ENCODE assay signal across 11 mouse cellular contexts in genomic region chr6:82998326-82998725, GRCm38 (mm10). TPM values are rescaled to one million over a fixed set of nuclear protein-coding genes. Genes with fewer than 3 reads are reported as not detected.
DNase-seq lines count a peak whose midpoint lies in the region; ATAC-seq lines count a peak whose summit lies in the region.
"Had no signal": no experiment of that assay in that cellular context is flagged by ENCODE, and none has a peak within 500 bp of the region (broad histone marks: within the 10 kb centered on the region; RNA-seq: fewer than 3 reads in every experiment).

No protein-coding gene starts in this region.

- no peak for ATAC-seq in liver, embryonic 15.5 days (ENCODE audit: insufficient read depth)

- H3K4me2 ChIP-seq in liver, embryonic 15.5 days: no peak overlapping the region
- H3K4me2 ChIP-seq: hindbrain, embryonic 15.5 days; midbrain, embryonic 11.5 days had no signal

- no peaks in the 10 kb centered on the region for H3K27me3 ChIP-seq in liver, embryonic 15.5 days

- DNase-seq in cerebellum, postnatal 14 days: peak; percentile 11 to 39
- DNase-seq in cerebellum, adult 18-20 months: no peak
- peak; percentile 14 for DNase-seq in kidney, postnatal 14 days
- DNase-seq in kidney, adult 8-10 months: no peak
- DNase-seq in ZHBTc4 (ENCODE audit: low read depth, low spot score): peak; percentile 39
- no peak for DNase-seq in ovary, postnatal 14 days (ENCODE audit: low spot score)
- no peak for DNase-seq in layer of hippocampus, adult 11-12 months (ENCODE audit: low spot score)
- DNase-seq: B cell, adult 2 months had no signal

- H3K9ac ChIP-seq in liver, embryonic 15.5 days: no peak overlapping the region
- H3K9ac ChIP-seq: hindbrain, embryonic 15.5 days had no signal

- WGBS in liver, embryonic 15.5 days (ENCODE audit: insufficient replicate concordance): 62% methylated on average over 4 of the region's 4 CpGs

- peaks cover 31% of the 10 kb centered on the region for H3K4me1 ChIP-seq in liver, embryonic 15.5 days (replicated peaks)

- H3K9me3 ChIP-seq in liver, embryonic 15.5 days (replicated peaks): no peaks in the 10 kb centered on the region
- H3K9me3 ChIP-seq: hindbrain, embryonic 15.5 days had no signal

- H3K27ac ChIP-seq in liver, embryonic 15.5 days (replicated peaks): peak overlapping the region; percentile 92
- H3K27ac ChIP-seq: hindbrain, embryonic 15.5 days had no signal

- no peak overlapping the region for H3K4me3 ChIP-seq in liver, embryonic 15.5 days (replicated peaks)
- H3K4me3 ChIP-seq: hindbrain, embryonic 15.5 days had no signal

- H3K36me3 ChIP-seq in liver, embryonic 15.5 days (replicated peaks): no peaks in the 10 kb centered on the region
- H3K36me3 ChIP-seq: hindbrain, embryonic 15.5 days had no signal

RNA-seq across cellular contexts. Expression of gene Dok1, which starts 34.9 kb away (rescaled TPM):
- polyA plus RNA-seq in liver, embryonic 15.5 days (2015; fragmentation: Nextera tagmentation; extraction: Ambion mirVana): 19.9 and 21.1 TPM in 2 replicates

RNA-seq across cellular contexts. Expression of gene Loxl3, which starts 35.6 kb away (rescaled TPM):
- 1.7 and 2.1 TPM in 2 replicates for polyA plus RNA-seq in liver, embryonic 15.5 days (2015; fragmentation: Nextera tagmentation; extraction: Ambion mirVana)

RNA-seq across cellular contexts. Expression of gene M1ap, which starts 51.6 kb away (rescaled TPM):
- polyA plus RNA-seq in liver, embryonic 15.5 days (2015; fragmentation: Nextera tagmentation; extraction: Ambion mirVana): 11.0 and 12.3 TPM in 2 replicates

RNA-seq across cellular contexts. Expression of gene Aup1, which starts 56.0 kb away (rescaled TPM):
- 189 and 201 TPM in 2 replicates for polyA plus RNA-seq in liver, embryonic 15.5 days (2015; fragmentation: Nextera tagmentation; extraction: Ambion mirVana)

RNA-seq across cellular contexts. Expression of gene Htra2, which starts 56.7 kb away (rescaled TPM):
- polyA plus RNA-seq in liver, embryonic 15.5 days (2015; fragmentation: Nextera tagmentation; extraction: Ambion mirVana): 87.9 and 93.6 TPM in 2 replicates

Comparison
In these comparisons a context has a peak if more than half of its experiments do, and no peak if none do; other contexts are left out.
1. DNase-seq: peak in cerebellum, postnatal 14 days (2 of 2), kidney, postnatal 14 days (single experiment) and ZHBTc4 (single experiment); none in cerebellum, adult 18-20 months (0 of 2), kidney, adult 8-10 months (0 of 2), ovary, postnatal 14 days (single experiment) and layer of hippocampus, adult 11-12 months (single experiment).